Mouse (Mus musculus): ENCODE data around the gene Krtap4-13. TPM values are rescaled to one million over a fixed set of nuclear protein-coding genes. Genes with fewer than 3 reads are reported as not detected.
"Not testable (repeated sequence)": the region's sequence is repeated elsewhere in the genome, so short reads cannot be mapped to it uniquely, and the experiment has no call there.

The Krtap4-13 gene
- total RNA-seq, 2 experiments from 2014 or later, result not detected

DNA sequence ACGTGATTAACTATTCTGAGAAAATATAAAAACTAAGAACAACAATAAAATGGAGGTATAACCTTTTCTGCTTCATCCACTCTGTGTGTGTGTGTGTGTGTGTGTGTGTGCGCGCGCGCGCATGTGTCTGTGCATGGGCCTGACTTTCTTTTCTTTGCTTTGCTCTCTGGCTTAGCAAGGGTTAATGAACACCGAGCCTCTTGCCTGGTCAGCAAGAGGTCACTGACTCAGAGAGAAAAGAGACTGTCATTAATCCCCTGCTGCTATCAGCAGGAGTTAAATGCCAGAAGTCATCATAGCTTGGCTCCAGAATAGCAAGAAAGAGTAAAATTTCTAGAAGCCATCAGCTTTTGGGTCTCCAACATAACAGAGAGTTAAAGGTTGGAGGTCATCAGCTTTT lies 31.3 kb downstream of the Krtap4-13 start:
- no peak for DNase-seq
- Histone ChIP-seq H3K4me3 (no peak overlapping the region), H3K27ac (no peak overlapping the region)
- intact Hi-C loops (cut with DNase I), result no loop called here
- no peak for TF ChIP-seq CTCF (IDR thresholded peaks at IDR 0.05)

DNA sequence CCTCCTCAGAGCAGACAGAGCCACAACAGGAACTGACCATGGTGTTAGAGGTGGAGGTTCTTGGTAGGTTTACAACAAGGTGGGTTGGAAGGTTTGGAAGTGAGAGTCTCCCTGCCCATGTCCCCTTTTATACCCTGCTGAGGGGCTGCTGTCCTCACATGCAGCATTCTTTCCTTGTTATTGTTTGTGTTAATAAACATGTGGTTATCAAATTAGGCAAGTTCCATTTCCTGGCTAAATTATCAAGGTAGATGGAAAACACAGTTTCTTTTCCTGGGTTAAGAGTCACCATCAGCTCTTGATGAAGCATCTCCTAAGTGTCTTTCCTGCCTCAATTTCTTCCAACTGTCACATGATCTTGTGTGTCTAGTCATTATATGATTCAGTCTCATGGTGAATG lies 36.9 kb downstream of the Krtap4-13 start, which contains the start of gene Gm11595:
Gm11595 (minus strand) TSS at position 101 of the 400 bp plus-strand sequence.
- intact Hi-C loops (cut with DNase I); H3K27ac ChIP-seq; DNase-seq; H3K4me3 ChIP-seq: not testable (repeated sequence)

DNA sequence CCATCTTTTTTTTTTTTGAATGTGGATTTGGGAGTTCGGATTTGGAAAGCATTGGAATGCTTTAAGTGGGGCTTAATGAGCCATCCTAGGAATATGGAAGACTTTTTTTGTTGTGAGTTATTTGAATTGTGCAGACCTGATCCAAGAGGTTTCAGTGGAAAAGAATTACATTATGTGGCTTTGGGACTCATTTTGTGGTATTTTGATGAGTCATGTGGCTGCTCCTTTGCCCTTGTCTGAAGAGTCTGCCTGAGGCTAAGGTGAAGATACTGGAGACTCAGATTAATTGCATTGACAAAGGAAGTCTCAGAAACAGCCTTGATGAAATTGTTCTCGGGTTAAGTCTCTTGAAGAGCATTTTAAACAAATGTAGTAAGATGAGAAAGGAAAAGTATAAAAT lies 41.3 kb downstream of the Krtap4-13 start:
- no peak for TF ChIP-seq CTCF (IDR thresholded peaks at IDR 0.05)
- no peak overlapping the region for H3K4me3 ChIP-seq
- intact Hi-C loops (cut with DNase I), result no loop called here
- no peak overlapping the region for H3K27ac ChIP-seq
- DNase-seq, result no peak

Other genes with a start within 250 kb of the Krtap4-13 start
- not detected for gene Krtap3-1, start 243.3 kb downstream of the Krtap4-13 start, total RNA-seq (2021)
- gene Krtap1-5, start 228.9 kb downstream of the Krtap4-13 start, total RNA-seq (2021), result not detected
- not detected for gene Krtap1-4, start 226.2 kb downstream of the Krtap4-13 start, total RNA-seq (2021)
- gene Krtap1-3, start 218.6 kb downstream of the Krtap4-13 start, total RNA-seq (2021), result not detected
- not detected for gene Krtap9-3, start 211.8 kb downstream of the Krtap4-13 start, total RNA-seq (2021)
- gene Gm11938, start 206.6 kb downstream of the Krtap4-13 start, total RNA-seq (2021), result not detected
- not detected for gene Gm11937, start 199.7 kb downstream of the Krtap4-13 start, total RNA-seq (2021)
- gene Krtap2-4, start 195.0 kb downstream of the Krtap4-13 start, total RNA-seq (2021), result not detected
- gene Gm11562, start 189.5 kb downstream of the Krtap4-13 start, total RNA-seq (2021), result not detected
- not detected for gene Krtap4-1, start 181.7 kb downstream of the Krtap4-13 start, total RNA-seq (2021)
- not detected for gene Krtap4-2, start 174.8 kb downstream of the Krtap4-13 start, total RNA-seq (2021)
- gene Krtap4-7, start 165.8 kb downstream of the Krtap4-13 start, total RNA-seq (2021), result not detected
- not detected for gene Gm11555, start 159.7 kb downstream of the Krtap4-13 start, total RNA-seq (2021)
- gene Gm11563, start 150.9 kb downstream of the Krtap4-13 start, total RNA-seq (2021), result not detected
- not detected for gene Krtap4-6, start 143.9 kb downstream of the Krtap4-13 start, total RNA-seq (2021)
- gene Gm14190, start 119.2 kb downstream of the Krtap4-13 start, total RNA-seq (2021), result not detected
- gene Gm14180, start 75.6 kb downstream of the Krtap4-13 start, total RNA-seq (2021), result not detected
- gene Gm11595, start 37.0 kb downstream of the Krtap4-13 start, total RNA-seq (2021), result not detected
- gene Krtap4-8, start 29.2 kb downstream of the Krtap4-13 start, total RNA-seq (2021), result not detected
- gene Krtap4-9, start 24.7 kb downstream of the Krtap4-13 start, total RNA-seq (2021), result not detected
- gene Gm11596, start 16.4 kb downstream of the Krtap4-13 start, total RNA-seq (2021), result not detected
- not detected for gene Gm11569, start 11.0 kb downstream of the Krtap4-13 start, total RNA-seq (2021)
- gene Gm11554, start 5.4 kb downstream of the Krtap4-13 start, total RNA-seq (2021), result not detected
- gene Gm11564, start 5.8 kb upstream of the Krtap4-13 start, total RNA-seq (2021), result not detected
- not detected for gene 2300003K06Rik, start 28.2 kb upstream of the Krtap4-13 start, total RNA-seq (2021)
- not detected for gene Krtap4-16, start 41.7 kb upstream of the Krtap4-13 start, total RNA-seq (2021)
- gene Gm11568, start 48.0 kb upstream of the Krtap4-13 start, total RNA-seq (2021), result not detected
- gene Gm11559, start 54.6 kb upstream of the Krtap4-13 start, total RNA-seq (2021), result not detected
- not detected for gene Krtap9-1, start 63.5 kb upstream of the Krtap4-13 start, total RNA-seq (2021)
- not detected for gene Gm11567, start 69.3 kb upstream of the Krtap4-13 start, total RNA-seq (2021)
- gene Krtap31-1, start 98.0 kb upstream of the Krtap4-13 start, total RNA-seq (2021), result not detected
- gene Gm11565, start 104.9 kb upstream of the Krtap4-13 start, total RNA-seq (2021), result not detected
- gene Krtap31-2, start 126.4 kb upstream of the Krtap4-13 start, total RNA-seq (2021), result not detected
- gene Krtap9-5, start 138.6 kb upstream of the Krtap4-13 start, total RNA-seq (2021), result not detected
- not detected for gene Krtap29-1, start 169.2 kb upstream of the Krtap4-13 start, total RNA-seq (2021)
- not detected for gene Krtap16-1, start 176.7 kb upstream of the Krtap4-13 start, total RNA-seq (2021)
- gene Krtap17-1, start 184.1 kb upstream of the Krtap4-13 start, total RNA-seq (2021), result not detected
- not detected for gene Krt33a, start 206.3 kb upstream of the Krtap4-13 start, total RNA-seq (2021)
- not detected for gene Krt33b, start 220.0 kb upstream of the Krtap4-13 start, total RNA-seq (2021)
- gene Krt34, start 231.7 kb upstream of the Krtap4-13 start, total RNA-seq (2021), result not detected
- gene Krt31, start 240.7 kb upstream of the Krtap4-13 start, total RNA-seq (2021), result not detected

Measured in gastrocnemius, adult 2 months (tissue).